Mouse (Mus musculus): ENCODE data around the gene Tspan15.

Tspan15 gene

DNA sequence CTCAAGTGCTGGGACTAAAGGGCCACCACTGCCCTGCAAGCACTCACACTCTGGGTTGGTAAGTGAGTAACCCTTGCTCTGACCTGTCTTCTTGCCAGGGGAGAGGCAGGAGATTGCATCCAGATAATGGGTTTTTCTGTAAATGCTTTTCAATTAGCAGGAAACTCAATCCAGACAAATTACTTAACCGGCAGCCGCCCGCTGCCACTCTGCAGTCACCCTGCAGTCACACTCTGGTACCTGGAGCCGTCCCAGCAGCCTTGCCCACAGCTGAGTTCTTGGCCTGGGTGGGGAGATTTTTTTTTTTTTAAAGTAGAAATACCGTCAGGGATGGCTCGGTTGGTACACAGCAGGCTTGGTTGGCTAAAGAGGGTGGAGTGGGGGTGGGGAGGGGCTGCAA lies 2.9 kb downstream of the Tspan15 start:
- DNase-seq = peak; percentile 37

DNA sequence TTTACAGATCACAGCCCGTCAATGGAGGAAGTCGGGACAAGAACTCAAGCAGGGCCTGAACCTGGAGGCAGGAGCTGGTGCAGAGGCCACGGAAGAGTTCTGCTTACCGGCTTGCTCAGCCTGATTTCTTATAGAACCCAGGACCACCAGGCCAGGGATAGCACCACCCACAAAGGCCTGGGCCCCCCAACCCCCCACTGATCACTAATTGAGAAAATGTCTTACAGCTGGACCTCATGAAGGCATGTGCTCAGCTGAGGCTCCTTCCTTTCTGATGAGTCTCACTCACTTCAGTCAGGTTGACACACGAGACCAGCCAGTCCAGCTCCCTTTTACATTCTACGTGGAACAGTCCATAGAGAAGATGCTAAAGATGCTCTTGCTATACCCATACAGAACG lies 5.2 kb downstream of the Tspan15 start:
- no peak for DNase-seq

DNA sequence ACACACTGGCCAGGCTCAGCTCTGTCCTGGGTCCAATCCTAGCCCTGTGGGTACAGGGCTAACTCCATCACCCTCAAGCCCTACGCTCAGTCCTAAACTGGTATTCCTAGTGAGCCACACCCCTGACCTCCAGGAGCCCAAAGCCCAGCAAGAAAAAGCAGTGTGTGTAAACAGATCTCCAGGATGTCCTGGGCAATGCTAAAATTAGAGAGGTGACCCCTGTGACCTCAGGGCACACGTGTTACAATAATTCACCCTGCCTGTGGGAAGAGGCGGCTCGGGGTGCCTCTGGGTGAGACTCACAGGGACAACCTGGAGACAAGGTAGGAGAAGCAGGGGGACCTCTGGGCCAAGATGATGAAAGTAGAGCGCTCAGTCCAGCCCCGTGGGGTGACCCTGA lies 6.8 kb downstream of the Tspan15 start:
- peak; percentile 55 for DNase-seq

DNA sequence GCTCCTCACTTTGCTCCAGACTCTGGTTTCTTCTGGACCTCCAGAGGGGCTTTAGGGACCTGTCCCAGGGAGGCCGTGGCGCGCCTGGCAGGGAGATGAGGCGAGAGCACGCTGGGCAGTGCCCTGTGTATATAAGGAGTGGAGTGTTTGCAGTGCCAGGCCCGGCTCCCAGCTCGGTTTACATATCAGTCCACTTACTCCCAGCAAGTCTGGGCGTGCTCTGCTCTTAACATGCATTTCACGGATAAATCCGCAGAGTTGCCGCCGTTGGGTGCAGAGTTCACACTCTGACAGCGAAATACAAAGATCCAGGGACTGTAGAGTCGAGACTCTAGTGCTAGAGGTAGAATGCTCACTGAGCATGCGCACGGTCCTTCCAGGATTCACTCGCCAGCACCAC lies 8.3 kb downstream of the Tspan15 start:
- peak; percentile 30 for DNase-seq

DNA sequence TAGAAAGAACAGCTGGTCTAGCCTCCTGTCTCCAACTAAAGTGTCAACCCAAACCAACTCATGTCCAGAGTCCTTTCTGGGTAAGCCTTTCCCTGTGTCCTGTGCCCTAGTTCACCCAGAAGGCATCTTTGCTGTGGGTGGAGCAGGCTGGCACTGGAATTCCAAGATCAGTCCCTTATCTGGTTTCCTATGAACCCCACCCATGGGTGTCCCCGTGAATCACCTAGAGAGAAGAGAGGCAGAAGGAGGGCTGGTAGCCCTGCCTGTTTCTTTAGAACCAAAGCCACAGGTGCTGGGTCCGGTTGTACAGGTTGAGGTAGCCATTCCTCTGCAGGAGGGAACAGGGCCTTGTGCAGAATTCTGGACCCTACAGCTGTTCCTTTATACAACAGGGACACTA lies 9.4 kb downstream of the Tspan15 start:
- DNase-seq = no peak

DNA sequence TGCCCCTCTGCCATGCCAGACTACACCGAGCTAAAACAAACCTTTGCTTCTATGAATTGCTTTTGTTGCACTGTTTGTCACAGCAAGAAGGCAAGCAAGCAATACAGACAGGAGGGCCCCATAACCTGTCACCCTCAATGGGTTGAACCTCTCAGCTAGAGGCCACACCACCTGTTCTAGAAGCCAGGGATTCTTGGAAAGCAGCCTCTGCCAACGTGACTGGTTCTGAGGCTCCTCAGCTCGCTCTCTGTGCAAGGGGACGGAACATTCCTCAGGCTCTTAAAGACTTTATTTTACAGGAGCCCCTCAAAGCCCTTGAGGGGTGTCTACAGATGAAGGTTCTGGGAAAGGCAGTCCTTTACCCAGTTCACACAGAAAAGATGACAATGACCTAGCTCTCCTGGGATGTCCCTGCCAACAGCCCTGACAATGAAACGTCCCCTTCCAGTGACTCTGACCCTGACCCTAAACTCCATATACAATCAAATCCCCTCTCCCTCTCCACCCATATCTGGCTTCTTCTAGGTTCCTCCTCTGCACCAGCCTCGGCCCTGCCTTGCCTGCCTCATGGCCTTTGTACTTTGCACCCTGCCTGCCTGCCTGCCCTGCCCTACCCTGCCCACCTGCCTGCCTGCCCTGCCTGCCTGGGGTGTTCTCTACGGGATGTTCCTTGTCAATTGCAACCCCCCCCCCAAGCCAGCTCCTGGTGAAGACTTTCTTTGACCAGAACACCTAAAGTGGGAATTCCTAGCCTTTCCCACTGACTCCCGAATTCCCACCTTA lies 10.1 kb downstream of the Tspan15 start:
- DNase-seq = peak; percentile 59

DNA sequence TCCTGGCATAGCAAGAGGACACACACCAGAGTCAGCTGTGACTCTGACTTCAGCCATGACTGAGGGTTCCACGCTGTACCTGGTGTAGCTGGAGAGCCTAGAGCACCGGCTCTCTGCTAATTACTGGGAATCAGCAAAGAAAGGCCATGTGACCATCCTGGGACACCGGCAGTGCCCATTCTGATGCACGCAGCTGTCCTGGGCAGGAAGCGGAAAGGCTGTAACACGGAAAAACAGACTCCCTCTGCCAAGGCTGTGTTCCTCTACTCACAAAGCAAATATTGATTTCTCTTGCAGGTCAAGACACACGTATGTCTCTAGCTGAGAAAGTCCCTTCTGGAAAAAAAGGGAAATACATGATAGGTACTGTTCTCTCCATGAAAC lies 12.3 kb downstream of the Tspan15 start:
- peak; percentile 62 for DNase-seq

DNA sequence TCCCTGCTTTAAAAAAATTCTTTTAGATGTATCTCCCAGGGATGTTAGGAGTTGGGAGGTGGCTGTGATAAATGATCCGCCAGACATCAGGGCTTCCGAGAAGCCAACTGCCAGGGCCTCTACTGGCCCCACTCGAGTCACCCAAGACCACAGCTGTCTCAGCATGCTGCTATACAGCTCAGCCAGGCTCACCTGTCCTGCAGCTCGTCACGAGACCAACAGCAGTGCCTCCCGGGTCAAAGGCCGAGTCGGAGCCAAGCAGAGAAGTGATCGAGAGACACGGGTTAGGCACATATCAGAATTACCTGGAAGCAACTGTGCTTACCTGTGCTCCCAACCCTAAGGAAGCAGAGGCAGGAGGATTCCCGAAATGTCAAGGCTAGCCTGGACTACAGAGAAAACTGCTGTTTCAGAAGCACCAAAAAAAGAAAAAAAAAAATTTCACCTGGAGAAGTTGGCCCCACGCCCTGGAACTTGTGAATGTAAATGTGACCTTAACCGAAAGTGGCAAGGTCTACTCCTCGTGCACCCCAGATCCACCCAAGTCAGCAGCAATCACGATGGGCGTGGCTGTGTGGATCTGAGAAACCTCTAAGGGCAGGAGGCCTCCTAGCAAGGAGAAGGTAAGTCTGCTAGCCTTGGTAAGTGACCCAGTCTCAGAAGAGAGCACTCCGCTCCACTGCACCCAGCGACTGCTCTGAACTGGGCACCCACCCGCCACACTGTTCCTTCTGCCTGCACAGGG lies 12.8 kb downstream of the Tspan15 start:
- no peak for DNase-seq

DNA sequence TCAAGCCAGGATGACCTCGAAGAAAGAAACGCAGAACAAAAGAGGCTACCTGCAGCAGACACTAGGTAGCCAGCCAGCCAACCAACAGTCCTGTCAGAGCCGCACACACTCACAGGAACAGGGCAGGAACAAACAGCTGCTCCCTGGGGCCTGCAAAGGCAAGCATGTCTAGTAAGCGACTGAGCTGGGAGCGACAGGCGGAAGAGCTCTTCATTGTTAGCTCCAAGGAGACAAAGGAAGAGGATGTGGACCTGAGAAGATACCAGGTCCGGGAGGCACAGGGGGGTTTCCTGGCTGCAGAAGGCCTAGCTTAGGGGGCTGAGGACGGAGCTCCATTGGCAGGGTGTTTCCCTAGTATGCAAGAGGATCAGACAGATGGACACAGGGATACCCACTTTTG lies 13.9 kb downstream of the Tspan15 start:
- peak; percentile 75 for DNase-seq

DNA sequence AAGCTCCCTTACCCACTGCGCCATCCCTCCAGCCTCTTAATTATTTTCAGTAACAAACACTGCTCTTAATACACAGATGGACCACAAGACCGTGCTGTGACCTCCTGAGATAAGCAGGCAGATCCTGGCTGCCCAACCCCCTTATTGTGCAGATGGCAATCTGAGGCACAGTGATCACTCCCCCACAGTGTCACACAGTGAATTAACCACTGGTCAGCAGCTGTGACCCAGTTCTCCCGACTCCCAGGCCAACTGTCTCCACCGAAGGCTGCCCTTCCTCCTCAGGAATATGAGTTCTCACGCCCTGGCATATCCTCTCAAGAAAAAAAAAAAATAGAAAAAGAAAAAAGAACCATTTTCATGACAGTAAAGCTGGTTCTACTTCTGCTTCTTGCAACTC lies 14.5 kb downstream of the Tspan15 start:
- DNase-seq = peak; percentile 66

DNA sequence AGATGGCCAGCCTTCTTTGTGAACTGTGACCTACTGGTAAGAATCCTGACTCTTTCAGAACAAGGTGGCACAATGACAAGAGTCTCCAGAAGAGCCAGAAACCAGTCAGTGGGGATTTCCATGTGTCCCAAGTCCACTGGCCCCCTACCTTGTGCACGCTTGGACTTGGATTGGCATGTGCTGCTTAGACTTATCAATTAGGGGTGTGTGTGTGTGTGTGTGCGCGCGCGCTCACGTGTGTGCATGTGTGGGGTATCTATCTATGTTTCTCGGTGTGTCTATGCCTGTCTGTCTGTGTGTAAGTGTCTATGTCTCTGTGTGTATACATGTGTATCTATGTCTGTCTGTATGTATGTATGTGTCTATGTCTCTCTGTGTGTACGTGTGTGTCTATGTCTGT lies 15.4 kb downstream of the Tspan15 start:
- no peak for DNase-seq

DNA sequence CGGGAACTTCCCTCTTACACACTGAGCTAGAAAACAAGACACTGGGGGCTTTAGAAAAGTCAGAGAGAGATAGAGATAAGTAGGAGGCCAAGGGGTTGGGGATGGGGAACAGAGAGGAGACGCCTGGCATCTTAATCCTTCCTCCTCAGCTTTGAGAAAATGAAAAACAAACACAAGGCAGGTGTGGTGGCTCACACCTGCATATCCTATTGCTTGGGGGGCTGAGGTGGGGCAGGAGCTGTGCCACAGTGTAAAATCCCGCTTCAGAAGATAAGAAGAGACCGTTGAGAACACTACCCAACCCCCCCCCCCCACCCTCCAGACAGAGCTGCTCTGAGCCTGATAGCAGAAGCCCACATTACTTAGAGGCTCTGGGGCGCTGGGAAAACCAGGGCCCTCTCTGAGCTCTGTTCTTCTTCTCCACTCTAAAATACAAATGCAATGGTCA lies 15.9 kb downstream of the Tspan15 start:
- DNase-seq = no peak

DNA sequence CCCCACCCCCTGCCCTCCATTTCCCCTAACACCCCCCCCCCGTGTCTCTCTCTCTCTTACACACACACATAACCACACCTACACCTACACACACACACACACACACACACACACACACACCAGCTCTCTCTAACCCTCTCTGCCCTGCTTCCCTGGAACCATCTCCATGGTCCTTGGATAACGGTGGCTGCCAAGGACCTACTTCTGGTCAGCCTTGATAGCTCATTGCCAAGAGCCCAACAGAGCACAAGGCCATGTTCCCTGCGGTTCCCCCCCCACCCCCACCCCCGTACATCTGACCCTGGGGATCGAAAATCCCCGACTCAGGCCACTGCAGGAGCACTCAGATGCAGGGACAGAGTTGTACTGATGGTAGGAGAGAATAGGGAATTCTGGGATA lies 19.7 kb downstream of the Tspan15 start:
- no peak for DNase-seq

DNA sequence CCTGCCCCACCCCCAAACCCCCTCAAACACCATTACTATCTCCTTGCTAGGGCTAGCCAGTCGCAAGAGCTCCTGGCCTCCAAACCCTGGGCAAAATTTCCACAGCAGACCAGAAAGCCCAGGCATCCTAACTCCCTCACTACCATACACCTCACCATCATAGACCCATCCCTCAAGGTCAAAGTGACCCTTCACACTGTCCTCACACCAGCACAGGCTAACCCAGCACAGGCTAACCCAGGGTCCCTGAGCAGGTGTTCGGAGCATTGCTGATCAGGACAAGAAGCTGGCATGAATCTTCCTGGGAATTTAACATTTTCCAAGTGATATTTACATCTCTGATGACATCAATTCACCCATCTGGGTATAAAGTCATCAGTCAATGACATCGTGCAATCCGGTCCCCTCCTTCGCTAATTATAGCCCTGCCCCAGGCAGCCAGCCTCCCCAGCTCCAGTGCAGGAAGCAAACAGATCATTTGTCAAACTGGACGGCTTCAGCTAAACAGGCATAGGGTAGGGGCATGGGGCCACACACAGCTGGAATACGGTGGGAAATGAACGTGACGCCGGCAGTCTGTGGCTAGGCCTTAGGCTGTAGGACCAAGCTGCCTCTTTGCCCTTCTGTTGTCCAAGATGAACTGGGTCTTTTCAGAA lies 22.7 kb downstream of the Tspan15 start:
- peak; percentile 59 for DNase-seq

DNA sequence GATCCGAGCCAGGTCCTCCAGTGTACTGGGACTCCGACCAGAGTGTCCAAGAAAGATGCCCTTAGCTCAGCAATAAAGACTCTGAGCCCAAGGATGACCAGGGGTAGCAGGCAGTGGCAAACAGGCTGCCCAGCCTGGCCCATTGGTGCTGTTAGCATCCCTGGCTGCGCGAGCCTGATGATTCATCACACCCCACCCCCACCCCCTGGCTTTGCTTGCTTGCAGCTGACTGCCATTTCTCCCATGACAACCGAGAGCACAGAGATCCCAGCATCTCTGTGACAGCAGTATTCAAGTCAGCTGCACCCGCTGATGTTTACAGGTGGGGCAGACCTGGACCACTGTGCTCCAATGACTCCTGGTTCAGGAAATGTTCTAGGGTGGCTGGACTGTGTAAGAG lies 28.5 kb downstream of the Tspan15 start:
- no peak for DNase-seq

DNA sequence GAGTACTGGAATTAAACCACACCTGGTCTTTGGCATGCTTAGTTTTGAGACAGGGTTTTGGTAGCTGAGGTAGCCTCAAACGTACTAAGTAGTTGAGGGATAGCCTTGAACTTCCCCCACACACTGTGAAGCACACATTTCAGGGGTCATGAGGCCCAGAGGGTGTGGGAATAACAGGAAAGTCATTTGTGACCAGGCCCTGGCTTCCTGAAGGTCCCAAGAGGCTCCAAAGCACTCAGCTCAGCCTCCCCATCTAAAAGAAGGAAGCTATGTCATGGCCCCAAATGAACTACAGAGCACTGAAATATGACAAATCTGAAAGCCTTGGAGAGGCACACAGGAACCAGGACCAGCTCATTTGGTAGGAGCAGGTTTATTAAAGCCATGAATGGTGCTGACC lies 32.2 kb downstream of the Tspan15 start:
- no peak for DNase-seq

DNA sequence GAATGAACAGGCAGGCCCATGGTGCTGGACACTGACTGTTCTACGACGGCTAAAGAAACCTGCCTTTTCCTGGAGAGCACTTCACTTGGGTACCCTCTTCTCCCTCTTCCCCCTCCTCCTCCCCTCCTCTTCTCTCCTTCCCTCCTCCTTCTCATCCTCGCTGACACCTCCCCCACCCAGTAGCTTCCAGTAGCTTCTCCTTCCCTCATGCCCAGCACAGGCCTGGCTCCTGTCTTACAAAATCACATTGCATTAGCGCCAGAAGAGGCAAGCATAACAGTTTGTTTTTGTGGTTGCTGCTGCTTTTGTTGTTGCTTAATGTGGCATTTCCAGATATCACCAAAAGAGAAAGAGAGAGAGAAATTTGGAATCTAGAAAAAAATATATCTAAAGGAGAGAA lies 33.6 kb downstream of the Tspan15 start:
- DNase-seq = no peak

DNA sequence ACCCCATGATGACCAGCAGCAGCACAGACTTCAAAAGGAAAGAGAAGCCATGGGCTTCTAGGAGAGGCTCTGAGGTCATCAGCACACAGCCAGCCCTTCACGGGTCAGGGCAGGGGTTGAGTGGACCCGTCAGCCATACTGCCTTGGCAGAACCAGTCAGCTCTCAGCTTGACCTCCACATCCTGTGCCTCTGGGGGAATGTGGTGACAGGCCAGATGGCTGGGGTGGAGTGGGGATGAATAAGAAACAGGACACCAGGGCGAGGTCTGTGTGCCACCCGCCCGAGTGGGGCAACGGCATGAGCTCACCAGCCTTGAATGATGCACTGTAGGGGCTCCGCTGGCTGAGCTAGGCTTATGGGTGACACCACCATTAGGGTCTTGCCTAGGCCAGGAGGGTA lies 35.7 kb downstream of the Tspan15 start:
- DNase-seq = no peak

DNA sequence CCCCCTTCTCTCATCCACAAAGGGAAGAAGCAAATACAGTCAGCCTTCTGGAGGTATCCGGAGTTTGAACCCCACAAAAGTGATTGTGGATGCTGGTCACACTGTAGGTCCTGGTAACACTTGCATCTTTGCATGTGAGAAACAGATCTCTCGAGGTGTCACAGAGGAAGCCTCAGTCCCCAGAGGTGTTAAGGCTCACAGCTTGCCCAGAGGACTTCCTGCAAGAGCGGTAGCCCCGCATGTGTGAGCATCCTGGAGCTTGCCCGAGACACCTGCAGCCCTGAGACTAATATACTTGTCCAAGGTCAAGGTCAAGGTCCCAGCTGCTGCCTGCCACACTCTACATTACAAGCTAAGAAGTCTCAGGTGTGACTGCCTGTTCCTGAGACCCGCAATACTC lies 36.1 kb downstream of the Tspan15 start:
- no peak for DNase-seq

DNA sequence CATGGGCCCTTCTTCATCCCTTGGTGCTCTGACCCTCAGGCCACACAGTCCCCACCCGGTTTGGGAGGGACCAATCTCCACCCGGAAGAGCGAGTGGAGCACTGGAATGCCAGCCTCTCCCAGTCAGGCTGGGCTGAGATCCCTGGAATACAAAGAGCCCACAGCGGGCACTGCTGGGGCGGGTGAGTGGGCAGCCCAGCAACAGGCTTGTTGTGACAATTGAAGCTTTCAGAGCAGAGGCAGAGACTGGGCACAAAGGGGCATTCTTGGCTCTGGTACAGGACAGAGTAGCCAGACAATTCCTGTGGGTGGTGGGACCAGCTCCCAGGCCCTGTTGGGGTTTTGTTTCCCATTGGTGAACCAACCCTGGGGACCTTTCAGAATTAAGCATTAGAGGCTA lies 36.6 kb downstream of the Tspan15 start:
- DNase-seq = no peak

DNA sequence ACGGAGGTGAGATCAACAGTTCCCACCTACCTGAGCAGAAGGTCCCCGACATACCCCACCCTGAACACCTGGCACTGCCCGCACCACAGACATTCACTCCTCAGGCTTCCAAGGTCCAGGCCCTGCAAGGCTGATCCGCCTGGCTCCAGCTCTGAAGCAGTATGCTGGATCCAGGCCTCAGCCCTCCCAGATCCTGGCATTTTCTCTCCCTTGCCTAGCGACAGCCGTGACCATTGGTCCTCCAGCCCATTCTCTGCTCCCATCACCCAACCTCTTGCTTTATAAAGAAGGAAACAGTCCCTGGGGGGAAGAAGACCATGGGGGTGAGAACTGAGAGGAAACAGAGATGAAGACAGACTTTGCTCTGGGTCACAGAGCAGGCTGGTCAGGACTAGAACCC lies 37.0 kb downstream of the Tspan15 start:
- no peak for DNase-seq

DNA sequence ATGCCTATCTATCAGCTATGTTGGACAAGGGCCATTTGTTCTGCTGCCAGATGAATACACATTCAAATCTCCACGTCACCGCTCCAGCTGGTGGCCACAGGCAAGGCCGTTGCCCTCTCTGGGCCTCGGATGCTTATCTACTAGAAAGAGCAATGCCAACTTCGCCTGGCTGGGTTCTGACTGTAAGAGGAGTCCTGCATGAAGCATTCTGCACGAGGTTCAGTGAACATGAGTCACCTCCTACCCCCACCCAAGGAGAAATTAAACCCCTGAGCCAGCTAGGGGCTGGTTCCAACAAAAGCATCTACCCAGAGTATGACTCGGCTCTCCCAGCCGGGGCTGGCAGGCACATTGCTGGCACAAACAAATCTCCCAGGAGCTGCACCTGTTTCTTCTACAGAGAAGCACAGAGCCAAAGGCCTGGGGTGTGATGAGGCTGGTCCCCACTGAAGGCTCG lies 38.3 kb downstream of the Tspan15 start:
- peak; percentile 43 for DNase-seq

DNA sequence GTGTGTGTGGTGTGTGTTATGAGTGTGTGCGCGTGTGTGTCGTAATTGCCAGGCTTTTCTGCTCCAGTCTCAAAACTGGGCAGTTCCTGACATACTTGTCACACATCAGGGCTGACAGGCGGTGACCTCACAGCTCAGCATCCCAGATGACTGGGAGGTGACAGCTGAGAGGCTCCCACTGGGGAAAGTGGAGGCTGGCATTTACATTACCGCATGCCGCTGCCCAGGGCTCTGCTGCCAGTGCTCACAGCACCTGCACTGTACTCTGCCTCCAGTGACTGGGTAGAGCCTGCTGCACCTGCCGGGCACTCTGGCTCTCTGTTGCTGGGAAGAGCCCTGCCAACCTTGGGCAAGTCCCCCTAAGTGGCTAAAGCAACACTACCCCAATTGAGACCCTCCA lies 40.2 kb downstream of the Tspan15 start:
- DNase-seq = no peak

DNA sequence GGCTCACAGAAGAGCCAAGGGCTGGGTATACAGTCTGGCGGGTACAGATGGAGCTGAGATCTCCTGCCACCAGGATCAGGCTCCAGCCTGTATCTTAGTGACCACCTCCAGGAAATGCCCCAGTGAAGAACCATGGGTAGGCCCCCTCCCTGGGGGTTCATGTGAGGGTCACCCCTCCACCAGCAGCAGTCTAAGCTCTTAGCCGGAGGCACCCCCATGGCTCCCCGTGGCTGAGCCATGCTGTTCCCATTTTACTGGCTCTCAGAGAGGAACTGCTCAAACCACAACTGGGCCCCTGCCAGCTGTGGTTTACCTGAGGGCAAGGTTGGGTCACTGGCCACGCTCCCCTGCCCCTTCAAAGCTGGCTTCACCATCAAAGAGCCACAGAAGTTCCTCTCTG lies 41.1 kb downstream of the Tspan15 start:
- peak; percentile 58 for DNase-seq
